Mouse (Mus musculus) olfactory bulb, adult 2 months (tissue): ENCODE results near the gene Ninj2. TPM values are rescaled to one million over a fixed set of nuclear protein-coding genes. Genes with fewer than 3 reads are reported as not detected.

ENCODE experiments used
- H3K27ac ChIP-seq: fragments of 200-500 bp; 2 replicates; pipeline ENCODE4 v1.5.1; 2012; ENCODE audit warnings: low read depth, low read length; ENCODE audit not compliant: insufficient read depth
- H3K4me1 ChIP-seq: fragments of 200-500 bp; 2 replicates; pipeline ENCODE4 v1.6.1; 2012; ENCODE audit warnings: low read length; ENCODE audit not compliant: control insufficient read depth, insufficient read depth
- H3K4me3 ChIP-seq: fragments of 200-500 bp; 2 replicates; pipeline ENCODE4 v1.5.1; 2012; ENCODE audit warnings: mild to moderate bottlenecking, low read depth, low read length, moderate library complexity; ENCODE audit not compliant: insufficient read depth
- CTCF ChIP-seq: fragments of 200-500 bp; IDR thresholded peaks from 2 replicates; pipeline ENCODE4 v1.5.1; 2012; ENCODE audit warnings: low read depth, mild to moderate bottlenecking, low read length, moderate library complexity; ENCODE audit not compliant: insufficient read depth
- POLR2A ChIP-seq: fragments of 200-500 bp; IDR thresholded peaks from 2 replicates; pipeline ENCODE4 v1.6.1; 2012; ENCODE audit warnings: mild to moderate bottlenecking, low read depth, low read length, moderate library complexity; ENCODE audit not compliant: insufficient read depth
- WGBS: fragments of 180-500 bp; shearing (Covaris S2); methylation state at CpG from one replicate; pipeline ENCODE4 v1.1.7; 2018; 5-methylcytosine and 5-hydroxymethylcytosine counted together
- polyA plus RNA-seq: library from polyadenylated mRNA; stranded (reverse); fragments of >200 nt; gene quantifications from 2 replicates; pipeline ENCODE4 v1.2.4, GENCODE M21; 2012; ENCODE audit warnings: low replicate concordance; ENCODE audit not compliant: missing spikeins, insufficient read depth, insufficient read length

Gene Ninj2
- polyA plus RNA-seq, 1 experiment, result not detected

- TF ChIP-seq POLR2A, result no peak
- TF ChIP-seq CTCF, result no peak
- no peak overlapping the region for H3K4me3 ChIP-seq
- H3K27ac ChIP-seq, result no peak overlapping the region
- WGBS, result 88% methylated on average over 4 of the region's 4 CpGs
- no peaks in the 10 kb centered on the region; the same call in 1 of the 2 replicates for H3K4me1 ChIP-seq
Measured at GRCm38 (mm10) chr6:120164765-120165164, 71.6 kb downstream of the Ninj2 start.

GRCm38 (mm10) chr6:120167574-120167973, 74.4 kb downstream of the Ninj2 start:
- TF ChIP-seq POLR2A (no peak), CTCF (no peak)
- Histone ChIP-seq H3K4me3 (no peak overlapping the region), H3K4me1 (peaks cover 3% of the 10 kb centered on the region; the same call in 1 of the 2 replicates), H3K27ac (no peak overlapping the region)
- 88% methylated on average over 4 of the region's 4 CpGs for WGBS

GRCm38 (mm10) chr6:120172294-120173017, 79.3 kb downstream of the Ninj2 start:
- TF ChIP-seq POLR2A (no peak), CTCF (no peak)
- Histone ChIP-seq H3K27ac (no peak overlapping the region), H3K4me1 (peaks cover 3% of the 10 kb centered on the region; the same call in 1 of the 2 replicates), H3K4me3 (no peak overlapping the region)
- 67% methylated on average over 8 of the region's 8 CpGs for WGBS

GRCm38 (mm10) chr6:120174028-120174601, 81.0 kb downstream of the Ninj2 start:
- TF ChIP-seq POLR2A, result no peak
- TF ChIP-seq CTCF, result no peak
- WGBS, result 96% methylated on average over 6 of the region's 6 CpGs

GRCm38 (mm10) chr6:120174602-120175115, 81.5 kb downstream of the Ninj2 start:
- TF ChIP-seq POLR2A, result no peak
- no peak for TF ChIP-seq CTCF
- Histone ChIP-seq H3K4me1 (peaks cover 3% of the 10 kb centered on the region; the same call in 1 of the 2 replicates), H3K4me3 (no peak overlapping the region), H3K27ac (no peak overlapping the region)
- WGBS, result 85% methylated on average over 7 of the region's 7 CpGs

More at GRCm38 (mm10) chr6:120174028-120174601, 81.0 kb downstream of the Ninj2 start:
- Histone ChIP-seq H3K4me1 (peaks cover 3% of the 10 kb centered on the region; the same call in 1 of the 2 replicates), H3K27ac (no peak overlapping the region), H3K4me3 (no peak overlapping the region)

- TF ChIP-seq CTCF (no peak), POLR2A (no peak)
- over 99% methylated on average over 4 of the region's 4 CpGs for WGBS
- Histone ChIP-seq H3K27ac (no peak overlapping the region), H3K4me3 (no peak overlapping the region), H3K4me1 (peaks cover 3% of the 10 kb centered on the region; the same call in 1 of the 2 replicates)
Measured at GRCm38 (mm10) chr6:120175650-120176049, 82.5 kb downstream of the Ninj2 start.

GRCm38 (mm10) chr6:120179044-120179755, 86.0 kb downstream of the Ninj2 start:
- TF ChIP-seq POLR2A (no peak), CTCF (no peak)
- no peak overlapping the region for H3K4me3 ChIP-seq
- no peak overlapping the region for H3K27ac ChIP-seq
- H3K4me1 ChIP-seq, result no peaks in the 10 kb centered on the region
- 92% methylated on average over 6 of the region's 6 CpGs for WGBS

GRCm38 (mm10) chr6:120179756-120180206, 86.6 kb downstream of the Ninj2 start:
- TF ChIP-seq CTCF, result no peak
- no peak for TF ChIP-seq POLR2A
- no peak overlapping the region for H3K27ac ChIP-seq
- WGBS, result 82% methylated on average over 8 of the region's 8 CpGs

GRCm38 (mm10) chr6:120180492-120180891, 87.3 kb downstream of the Ninj2 start:
- WGBS, result 93% methylated on average over 4 of the region's 4 CpGs
- no peak for TF ChIP-seq CTCF
- no peak for TF ChIP-seq POLR2A
- H3K4me1 ChIP-seq, result peaks cover under 1% of the 10 kb centered on the region
- no peak overlapping the region for H3K27ac ChIP-seq
- H3K4me3 ChIP-seq, result no peak overlapping the region

More at GRCm38 (mm10) chr6:120179756-120180206, 86.6 kb downstream of the Ninj2 start:
- Histone ChIP-seq H3K4me3 (no peak overlapping the region), H3K4me1 (no peaks in the 10 kb centered on the region)

GRCm38 (mm10) chr6:120182160-120182559, 89.0 kb downstream of the Ninj2 start:
- no peak overlapping the region for H3K4me3 ChIP-seq
- H3K4me1 ChIP-seq, result peaks cover 5% of the 10 kb centered on the region
- 76% methylated on average over 5 of the region's 5 CpGs for WGBS
- TF ChIP-seq CTCF (no peak), POLR2A (no peak)
- H3K27ac ChIP-seq, result no peak overlapping the region
